Mouse (Mus musculus) kidney, postnatal 0 days (tissue): ENCODE measurements around the gene P4ha3. TPM values are rescaled to one million over a fixed set of nuclear protein-coding genes. Genes with fewer than 3 reads are reported as not detected.
A peak's percentile ranks its signal among the peaks of the same experiment; 100 is the strongest.

Experiments
- ATAC-seq: fragments of 200-750 bp; cut with Nextera tagmentation; replicated peaks from 2 replicates; pipeline ENCODE4 v1.8.0; 2017; ENCODE audit warnings: low read depth, moderate number of reproducible peaks, moderate TSS enrichment, moderate library complexity; ENCODE audit not compliant: low FRiP score
- DNase-seq: peaks from one replicate; pipeline ENCODE4 v3.0.0-alpha.2; 2016; ENCODE audit warnings: low spot score
- H3K27ac ChIP-seq: fragments of 300-500 bp; sonication (generic); 2 replicates; pipeline ENCODE4 v1.5.1; 2014; ENCODE audit warnings: mild to moderate bottlenecking
- H3K27me3 ChIP-seq: fragments of 300-500 bp; sonication (generic); 2 replicates; pipeline ENCODE4 v1.6.1; 2014; ENCODE audit warnings: low read length, mixed read lengths; ENCODE audit not compliant: insufficient read depth
- H3K36me3 ChIP-seq: fragments of 300-500 bp; sonication (generic); 2 replicates; pipeline ENCODE4 v1.6.1; 2014; ENCODE audit warnings: low read length, mixed read lengths; ENCODE audit not compliant: insufficient read depth
- H3K4me1 ChIP-seq: fragments of 300-500 bp; sonication (generic); replicated peaks from 2 replicates; pipeline ENCODE4 v1.6.1; 2014; ENCODE audit warnings: antibody characterized with exemption, low read length, mixed read lengths; ENCODE audit not compliant: insufficient read depth
- H3K4me2 ChIP-seq: fragments of 300-500 bp; sonication (generic); 2 replicates; pipeline ENCODE4 v1.6.1; 2014; ENCODE audit warnings: mild to moderate bottlenecking, low read length, moderate library complexity, mixed read lengths
- H3K4me3 ChIP-seq: fragments of 300-500 bp; sonication (generic); replicated peaks from 2 replicates; pipeline ENCODE4 v1.5.1; 2014; ENCODE audit warnings: low read depth, low read length
- H3K9ac ChIP-seq: fragments of 300-500 bp; sonication (generic); 2 replicates; pipeline ENCODE4 v1.6.1; 2014; ENCODE audit warnings: low read depth, low read length
- H3K9me3 ChIP-seq: fragments of 300-500 bp; sonication (generic); replicated peaks from 2 replicates; pipeline ENCODE4 v1.6.1; 2016; ENCODE audit warnings: low read length, inconsistent platforms, mixed read lengths
- CTCF ChIP-seq: IDR thresholded peaks from 2 replicates; pipeline ENCODE4 v1.5.1; 2016; ENCODE audit warnings: antibody characterized with exemption, low read depth, mild to moderate bottlenecking, moderate library complexity
- WGBS: fragments of 180-500 bp; shearing (Covaris S2); extraction: QIAGEN DNeasy Blood & Tissue Kit; methylation state at CpG from one replicate; pipeline ENCODE4 v1.1.7; 2014; 5-methylcytosine and 5-hydroxymethylcytosine counted together
- polyA plus RNA-seq: library from polyadenylated mRNA; unstranded; fragments of >200 nt; fragmentation: Nextera tagmentation; extraction: Ambion mirVana; gene quantifications from 2 replicates; pipeline ENCODE4 v1.2.1, GENCODE M21; 2015

The P4ha3 gene
- 2.2 and 2.7 TPM in 2 replicates for polyA plus RNA-seq

DNA sequence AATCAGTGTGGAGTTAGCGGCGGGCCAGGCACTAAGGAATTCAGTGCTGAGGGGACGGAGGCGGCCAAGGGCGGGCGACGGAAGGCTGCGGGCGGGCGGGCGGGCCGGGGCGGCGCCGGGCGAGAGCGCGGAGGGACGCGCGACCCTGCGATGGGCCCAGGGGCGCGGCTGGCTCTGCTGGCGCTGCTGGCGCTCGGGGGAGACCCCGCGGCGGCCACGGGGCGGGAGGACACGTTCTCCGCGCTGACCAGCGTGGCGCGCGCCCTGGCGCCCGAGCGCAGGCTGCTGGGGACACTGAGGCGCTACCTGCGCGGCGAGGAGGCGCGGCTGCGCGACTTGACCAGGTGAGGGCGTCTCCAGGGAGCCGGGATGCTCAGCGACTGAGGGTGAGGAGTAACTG, at the start of gene P4ha3:
Gene P4ha3, plus strand, starts transcription at position 138 of the 400 bp plus-strand sequence.
- H3K4me1 ChIP-seq = 0 out of 2 replicates have a peak, but pooled peaks cover 14% of the 10 kb centered on the region
- peak; percentile 29 for DNase-seq
- peak within 1 kb of the TSS; percentile 53 for H3K4me3 ChIP-seq
- TF ChIP-seq CTCF = peak; percentile 38
- no peaks in the 10 kb centered on the region for H3K36me3 ChIP-seq
- no peaks in the 10 kb centered on the region for H3K27me3 ChIP-seq
- 0% methylated on average over 52 of the region's 53 CpGs for WGBS
- peak within 1 kb of the TSS; percentile 94 for H3K4me2 ChIP-seq
- peak within 1 kb of the TSS; percentile 56; the same call in 1 of the 2 replicates for H3K9ac ChIP-seq
- no peak within 1 kb of the TSS for H3K27ac ChIP-seq
- peak; percentile 33; the same call in 1 of the 2 replicates for ATAC-seq
- no peaks in the 10 kb centered on the region for H3K9me3 ChIP-seq

DNA sequence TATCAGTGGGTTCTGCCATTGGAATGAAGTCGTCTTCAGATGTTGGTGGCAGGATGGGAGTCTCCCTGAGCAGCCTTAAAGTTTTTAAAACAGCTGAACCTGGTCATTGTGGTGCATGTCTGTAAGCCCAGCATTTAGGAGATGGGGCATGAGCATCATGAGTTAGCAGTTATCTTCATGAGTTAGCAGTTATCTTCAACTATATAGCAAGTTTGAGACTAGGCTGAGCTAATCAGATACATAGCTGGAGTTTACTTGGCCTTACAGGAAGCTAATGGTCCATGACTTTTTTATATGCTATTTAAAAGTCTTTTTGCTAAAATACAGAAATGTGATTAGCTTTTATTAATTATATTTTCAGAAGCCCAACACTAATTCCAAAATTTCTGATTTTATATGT, 47.0 kb upstream of the P4ha3 start:
- Histone ChIP-seq H3K27ac (no peak overlapping the region), H3K4me3 (no peak overlapping the region), H3K27me3 (no peaks in the 10 kb centered on the region), H3K4me2 (no peak overlapping the region), H3K36me3 (no peaks in the 10 kb centered on the region), H3K4me1 (0 out of 2 replicates have a peak, but pooled peaks cover 3% of the 10 kb centered on the region), H3K9ac (no peak overlapping the region), H3K9me3 (no peaks in the 10 kb centered on the region)
- ATAC-seq (no peak), DNase-seq (no peak)
- no peak for TF ChIP-seq CTCF
- 86% methylated on average over 1 of the region's 1 CpGs for WGBS

DNA sequence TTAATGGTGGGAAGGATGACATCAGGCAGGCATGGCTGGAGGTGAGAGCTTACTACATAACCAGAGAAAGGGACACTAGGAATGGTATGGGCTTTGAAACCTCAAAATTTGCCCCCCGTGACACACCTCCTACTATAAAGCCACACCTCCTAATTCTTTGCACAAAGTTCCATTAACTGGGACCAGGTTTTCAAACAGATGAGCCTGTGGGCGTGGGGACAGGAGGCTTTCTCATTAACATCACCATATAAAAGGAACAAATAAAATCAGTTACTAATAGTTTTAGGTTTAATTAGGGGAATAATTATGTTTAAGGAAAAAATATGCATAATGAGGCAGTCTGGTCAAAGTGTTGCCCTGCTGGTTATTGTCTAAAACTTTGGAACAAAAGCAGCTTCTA, 44.7 kb upstream of the P4ha3 start:
- no peaks in the 10 kb centered on the region for H3K36me3 ChIP-seq
- 0 out of 2 replicates have a peak, but pooled peaks cover 3% of the 10 kb centered on the region for H3K4me1 ChIP-seq
- TF ChIP-seq CTCF = no peak
- no peak overlapping the region for H3K4me3 ChIP-seq
- no peak overlapping the region for H3K27ac ChIP-seq
- H3K4me2 ChIP-seq = no peak overlapping the region
- no peak for DNase-seq
- H3K27me3 ChIP-seq = no peaks in the 10 kb centered on the region
- WGBS = 84% methylated on average over 2 of the region's 2 CpGs
- ATAC-seq = no peak
- no peak overlapping the region for H3K9ac ChIP-seq
- H3K9me3 ChIP-seq = no peaks in the 10 kb centered on the region

DNA sequence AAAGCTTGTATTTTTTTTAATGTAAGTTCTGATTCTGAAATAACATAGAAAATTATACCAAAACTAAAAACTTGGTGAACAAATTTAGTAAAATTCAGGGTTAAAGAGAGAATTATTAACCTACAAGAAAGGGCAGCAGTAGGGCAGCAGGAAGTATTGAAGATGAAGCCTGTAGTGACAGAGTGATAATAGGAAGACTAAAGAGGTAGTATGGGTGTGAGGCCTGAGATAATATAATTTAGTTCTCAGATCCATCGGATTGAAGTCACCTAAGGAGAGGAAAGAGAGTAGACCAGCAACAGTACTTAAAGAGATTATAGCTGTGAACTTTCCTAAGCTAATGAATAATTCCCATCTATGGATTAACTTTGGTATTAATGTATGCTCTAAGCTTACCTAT, 42.3 kb upstream of the P4ha3 start:
- H3K4me1 ChIP-seq = 0 out of 2 replicates have a peak, but pooled peaks cover 3% of the 10 kb centered on the region
- no peak overlapping the region for H3K9ac ChIP-seq
- WGBS = 97% methylated on average over 1 of the region's 1 CpGs
- H3K4me3 ChIP-seq = no peak overlapping the region
- no peaks in the 10 kb centered on the region for H3K27me3 ChIP-seq
- no peak for ATAC-seq
- TF ChIP-seq CTCF = no peak
- no peak overlapping the region for H3K27ac ChIP-seq
- H3K36me3 ChIP-seq = no peaks in the 10 kb centered on the region
- no peak for DNase-seq
- H3K4me2 ChIP-seq = no peak overlapping the region
- H3K9me3 ChIP-seq = no peaks in the 10 kb centered on the region

DNA sequence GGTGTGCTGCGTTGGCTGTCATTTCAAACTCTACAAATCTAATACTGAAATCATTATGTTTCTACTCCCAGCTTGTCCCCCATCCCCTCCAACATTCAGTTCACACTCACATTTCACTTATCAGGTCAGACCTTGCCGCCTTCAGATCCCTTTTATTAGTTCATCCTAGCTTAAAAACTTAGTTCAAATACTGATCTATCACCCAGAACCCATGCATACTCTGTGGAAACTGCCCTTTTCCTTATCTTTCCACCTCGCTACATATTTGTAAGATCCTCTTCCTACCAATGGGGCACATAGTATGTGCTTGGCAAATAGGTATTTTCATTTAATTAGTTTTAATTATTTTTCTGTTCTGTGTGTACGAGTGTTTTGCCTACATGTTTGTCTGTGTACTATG, 41.1 kb upstream of the P4ha3 start:
- TF ChIP-seq CTCF = no peak
- 93% methylated on average over 4 of the region's 4 CpGs for WGBS
- H3K27ac ChIP-seq = no peak overlapping the region
- no peaks in the 10 kb centered on the region for H3K36me3 ChIP-seq
- DNase-seq = no peak
- H3K4me2 ChIP-seq = no peak overlapping the region
- no peak for ATAC-seq
- no peak overlapping the region for H3K9ac ChIP-seq
- no peak overlapping the region for H3K4me3 ChIP-seq
- no peaks in the 10 kb centered on the region for H3K9me3 ChIP-seq
- no peaks in the 10 kb centered on the region for H3K27me3 ChIP-seq
- 0 out of 2 replicates have a peak, but pooled peaks cover 3% of the 10 kb centered on the region for H3K4me1 ChIP-seq

DNA sequence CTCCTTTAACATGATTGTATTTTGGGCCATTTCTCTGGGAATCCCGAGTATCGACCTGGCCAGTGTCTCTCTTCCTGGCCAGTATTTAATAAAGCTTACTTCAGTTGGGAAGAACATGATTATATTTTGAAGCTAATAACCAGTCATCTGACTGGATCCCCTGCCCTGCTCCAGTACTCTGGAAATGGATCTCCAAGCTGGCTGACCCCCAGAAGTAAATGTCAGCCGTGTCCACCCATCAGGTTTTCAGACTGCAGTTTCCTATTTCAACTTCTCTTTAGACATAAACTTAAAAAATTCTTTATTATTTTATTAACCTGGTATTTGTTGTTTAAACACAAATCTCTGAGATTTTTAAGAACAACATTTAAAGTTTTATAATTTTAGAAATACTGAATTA, 40.1 kb upstream of the P4ha3 start:
- no peak overlapping the region for H3K4me2 ChIP-seq
- 0 out of 2 replicates have a peak, but pooled peaks cover 3% of the 10 kb centered on the region for H3K4me1 ChIP-seq
- H3K27me3 ChIP-seq = no peaks in the 10 kb centered on the region
- H3K36me3 ChIP-seq = no peaks in the 10 kb centered on the region
- H3K9me3 ChIP-seq = no peaks in the 10 kb centered on the region
- no peak for TF ChIP-seq CTCF
- H3K9ac ChIP-seq = no peak overlapping the region
- ATAC-seq (no peak), DNase-seq (no peak)
- no peak overlapping the region for H3K4me3 ChIP-seq
- 90% methylated on average over 3 of the region's 3 CpGs for WGBS
- H3K27ac ChIP-seq = no peak overlapping the region

DNA sequence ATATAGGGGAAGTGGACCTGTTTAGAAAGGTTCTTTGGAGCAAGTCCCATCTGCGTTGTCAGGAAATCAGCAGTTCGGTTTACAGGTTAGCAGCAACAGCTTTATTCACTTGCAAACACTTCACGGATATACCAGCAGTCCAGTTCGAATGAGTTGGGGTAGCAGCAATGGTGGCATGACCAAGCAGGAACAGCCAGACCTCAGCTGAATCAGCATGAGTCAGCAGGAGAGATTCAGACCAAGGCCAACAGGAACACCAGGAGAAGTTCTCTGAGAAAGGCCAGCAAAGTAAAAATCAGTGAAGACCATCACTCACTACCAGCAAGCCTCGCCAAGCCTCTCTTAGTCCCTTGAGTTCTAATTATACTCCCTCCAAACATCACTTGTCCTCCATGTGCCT, 34.7 kb upstream of the P4ha3 start:
- TF ChIP-seq CTCF = no peak
- no peak overlapping the region for H3K27ac ChIP-seq
- no peak for ATAC-seq
- 0 out of 2 replicates have a peak, but pooled peaks cover 11% of the 10 kb centered on the region for H3K36me3 ChIP-seq
- no peak overlapping the region for H3K9ac ChIP-seq
- H3K27me3 ChIP-seq = no peaks in the 10 kb centered on the region
- no peaks in the 10 kb centered on the region for H3K4me1 ChIP-seq
- no peak overlapping the region for H3K4me2 ChIP-seq
- no peak for DNase-seq
- no peak overlapping the region for H3K4me3 ChIP-seq
- H3K9me3 ChIP-seq = no peaks in the 10 kb centered on the region
- WGBS = 97% methylated on average over 5 of the region's 5 CpGs
